Comparison of ENCODE assay signal across 10 mouse cellular contexts in genomic region chr11:87590841-87591525, GRCm38 (mm10). TPM values are rescaled to one million over a fixed set of nuclear protein-coding genes. Genes with fewer than 3 reads are reported as not detected.
DNase-seq lines count a peak whose midpoint lies in the region; ATAC-seq lines count a peak whose summit lies in the region.
"Had no signal": no experiment of that assay in that cellular context is flagged by ENCODE, and none has a peak within 500 bp of the region (broad histone marks: within the 10 kb centered on the region; RNA-seq: fewer than 3 reads in every experiment).

No protein-coding gene starts in this region.

- peaks cover 4% of the 10 kb centered on the region; the same call in 1 of the 2 replicates for H3K36me3 ChIP-seq in kidney, embryonic 14.5 days (ENCODE audit: control insufficient read depth, insufficient read depth, low read length)
- H3K36me3 ChIP-seq in macrophage (ENCODE audit: inconsistent target), result peaks cover 8% of the 10 kb centered on the region; the same call in 1 of the 2 replicates
- H3K36me3 ChIP-seq in stomach, embryonic 14.5 days (ENCODE audit: control insufficient read depth, insufficient read depth, low read length), result no peaks in the 10 kb centered on the region

- peak; percentile 59 for DNase-seq in cerebellum, adult 11-12 months
- DNase-seq in cerebellum, adult 8-10 months, result no peak
- DNase-seq in ES-CJ7 (ENCODE audit: low read depth, low spot score), result peak; percentile 35
- peak; percentile 62 to 67 for DNase-seq in cerebellum, postnatal 25 days
- DNase-seq in heart, adult 8-10 months (ENCODE audit: low spot score), result peak; percentile 53

- no peaks in the 10 kb centered on the region for H3K27me3 ChIP-seq in kidney, embryonic 14.5 days (ENCODE audit: control insufficient read depth, insufficient read depth, low read length)
- H3K27me3 ChIP-seq in stomach, embryonic 14.5 days (ENCODE audit: control insufficient read depth, insufficient read depth, low read length), result no peaks in the 10 kb centered on the region
- H3K27me3 ChIP-seq: Patski had no signal

- peak overlapping the region; percentile 84 for H3K4me3 ChIP-seq in kidney, embryonic 14.5 days (ENCODE audit: low read length)
- peak overlapping the region; percentile 94 for H3K4me3 ChIP-seq in macrophage (ENCODE audit: inconsistent target)
- H3K4me3 ChIP-seq in stomach, embryonic 14.5 days (ENCODE audit: low read depth, low read length), result peak overlapping the region; percentile 55

- no peaks in the 10 kb centered on the region for H3K9me3 ChIP-seq in kidney, embryonic 14.5 days (ENCODE audit: control insufficient read depth, low read length)
- H3K9me3 ChIP-seq in stomach, embryonic 14.5 days (ENCODE audit: control insufficient read depth, low read depth, low read length), result no peaks in the 10 kb centered on the region

- peak overlapping the region; percentile 96 for H3K27ac ChIP-seq in kidney, embryonic 14.5 days (ENCODE audit: low read depth, low read length)
- H3K27ac ChIP-seq in macrophage, result peak overlapping the region; percentile 88
- peak overlapping the region; percentile 84 for H3K27ac ChIP-seq in stomach, embryonic 14.5 days (ENCODE audit: low read length)

- peaks cover 18% of the 10 kb centered on the region; the same call in 1 of the 2 replicates for H3K79me2 ChIP-seq in macrophage (ENCODE audit: inconsistent target)

- H3K9ac ChIP-seq in kidney, embryonic 14.5 days (ENCODE audit: low read depth, low read length), result peak overlapping the region; percentile 93
- H3K9ac ChIP-seq in stomach, embryonic 14.5 days (replicated peaks; ENCODE audit: low read depth, low read length), result peak overlapping the region; percentile 80

- peak overlapping the region; percentile 79 for H3K4me2 ChIP-seq in kidney, embryonic 14.5 days (replicated peaks; ENCODE audit: low read depth, low read length)
- peak overlapping the region; percentile 59 for H3K4me2 ChIP-seq in stomach, embryonic 14.5 days (replicated peaks; ENCODE audit: low read depth, low read length)

- ATAC-seq in kidney, embryonic 14.5 days (ENCODE audit: low FRiP score, low TSS enrichment), result no peak
- ATAC-seq in stomach, embryonic 14.5 days (ENCODE audit: insufficient number of reproducible peaks, insufficient read depth, low FRiP score, low read depth), result no peak

- WGBS in kidney, embryonic 14.5 days, result 1% methylated on average over 25 of the region's 25 CpGs
- 4% methylated on average over 20 of the region's 25 CpGs for WGBS in macrophage (ENCODE audit: missing documents)
- under 1% methylated on average over 25 of the region's 25 CpGs for WGBS in stomach, embryonic 14.5 days

- peaks cover 38% of the 10 kb centered on the region for H3K4me1 ChIP-seq in kidney, embryonic 14.5 days (ENCODE audit: control insufficient read depth, insufficient read depth, low read length)
- peaks cover 20% of the 10 kb centered on the region; the same call in 1 of the 2 replicates for H3K4me1 ChIP-seq in stomach, embryonic 14.5 days (ENCODE audit: control insufficient read depth, insufficient read depth, low read length)

RNA-seq across cellular contexts. Expression of gene Mtmr4, which starts 1.0 kb away (rescaled TPM):
- total RNA-seq in heart, adult 8-10 months (2022), result 10 to 100 TPM; 20.6 to 25.1 (median 23.0) TPM
- 20.2 and 44.3 TPM in 2 replicates for polyA plus RNA-seq in kidney, embryonic 14.5 days (2014; fragmentation: Nextera tagmentation; extraction: Ambion mirVana)
- total RNA-seq in macrophage (2018; cell fraction: chromatin; rRNA removed), result 10 to 100 TPM in 17 of 26 experiments, 1 to 10 TPM in 9; 3.9 to 30.3 (median 19.1) TPM
- total RNA-seq in macrophage (2018; cell fraction: cytosol; rRNA removed), result 10 to 100 TPM in 21 of 26 experiments, 1 to 10 TPM in 5; 4.1 to 22.7 (median 17.4) TPM
- 10 to 100 TPM in 21 of 26 experiments, 1 to 10 TPM in 5; 5.0 to 31.2 (median 17.5) TPM for total RNA-seq in macrophage (2018; cell fraction: nucleus; rRNA removed)
- polyA plus RNA-seq in macrophage (2018), result 9.4 to 13.5 TPM (median 12.0 TPM) in 3 replicates
- 30.5 and 32.0 TPM in 2 replicates for polyA plus RNA-seq in stomach, embryonic 14.5 days (2014; fragmentation: Nextera tagmentation; extraction: Ambion mirVana)

RNA-seq across cellular contexts. Expression of gene Sept4, which starts 22.3 kb away (rescaled TPM):
- 10 to 100 TPM; 36.5 to 54.5 (median 37.7) TPM for total RNA-seq in heart, adult 8-10 months (2022)
- 35.6 and 37.9 TPM in 2 replicates for polyA plus RNA-seq in kidney, embryonic 14.5 days (2014; fragmentation: Nextera tagmentation; extraction: Ambion mirVana)
- under 1 TPM in 1 of 26 experiments, not detected in 25; 0.73 TPM for total RNA-seq in macrophage (2018; cell fraction: chromatin; rRNA removed)
- total RNA-seq in macrophage (2018; cell fraction: cytosol; rRNA removed), result under 1 TPM in 1 of 26 experiments, not detected in 25; 0.18 TPM
- not detected for total RNA-seq in macrophage (2018; cell fraction: nucleus; rRNA removed)
- not detected in 3 replicates for polyA plus RNA-seq in macrophage (2018)
- 15.7 and 15.8 TPM in 2 replicates for polyA plus RNA-seq in stomach, embryonic 14.5 days (2014; fragmentation: Nextera tagmentation; extraction: Ambion mirVana)

RNA-seq across cellular contexts. Expression of gene Gm11492, which starts 24.5 kb away (rescaled TPM):
- total RNA-seq in heart, adult 8-10 months (2022), result not detected
- not detected in 2 replicates for polyA plus RNA-seq in kidney, embryonic 14.5 days (2014; fragmentation: Nextera tagmentation; extraction: Ambion mirVana)
- not detected for total RNA-seq in macrophage (2018; cell fraction: chromatin; rRNA removed)
- not detected for total RNA-seq in macrophage (2018; cell fraction: cytosol; rRNA removed)
- total RNA-seq in macrophage (2018; cell fraction: nucleus; rRNA removed), result not detected
- not detected in 3 replicates for polyA plus RNA-seq in macrophage (2018)
- polyA plus RNA-seq in stomach, embryonic 14.5 days (2014; fragmentation: Nextera tagmentation; extraction: Ambion mirVana), result not detected in 2 replicates
- total RNA-seq: layer of hippocampus, adult 18-20 months had no signal
- polyA plus RNA-seq: Patski had no signal

RNA-seq across cellular contexts. Expression of gene Hsf5, which starts 26.0 kb away (rescaled TPM):
- under 1 TPM in 2 of 4 experiments, not detected in 2; 0.05 to 0.06 TPM for total RNA-seq in heart, adult 8-10 months (2022)
- polyA plus RNA-seq in kidney, embryonic 14.5 days (2014; fragmentation: Nextera tagmentation; extraction: Ambion mirVana), result 0.23 and 0.24 TPM in 2 replicates
- total RNA-seq in macrophage (2018; cell fraction: chromatin; rRNA removed), result under 1 TPM in 21 of 26 experiments, not detected in 5; 0.15 to 0.93 (median 0.44) TPM
- under 1 TPM in 5 of 26 experiments, not detected in 21; 0.05 to 0.10 (median 0.07) TPM for total RNA-seq in macrophage (2018; cell fraction: cytosol; rRNA removed)
- under 1 TPM in 21 of 26 experiments, not detected in 5; 0.12 to 0.61 (median 0.34) TPM for total RNA-seq in macrophage (2018; cell fraction: nucleus; rRNA removed)
- polyA plus RNA-seq in macrophage (2018), result not detected in 3 replicates
- 0.21 and 0.41 TPM in 2 replicates for polyA plus RNA-seq in stomach, embryonic 14.5 days (2014; fragmentation: Nextera tagmentation; extraction: Ambion mirVana)

Comparison
In these comparisons a context has a peak if more than half of its experiments do, and no peak if none do; other contexts are left out.
1. RNA of gene Sept4, which starts 22.3 kb away (polyA plus RNA-seq): 35.6 to 37.9 TPM in kidney, embryonic 14.5 days and 15.7 to 15.8 TPM in stomach, embryonic 14.5 days; not detected in macrophage; every median in the first group is over 10 times any median in the second.
2. Peak in every context shown above with its lines, with median percentiles within 50 percentile points of each other: H3K27ac ChIP-seq and H3K4me3 ChIP-seq.